Mouse (Mus musculus) intestine, embryonic 16.5 days (tissue): ENCODE measurements around the gene Cfdp1. TPM values are rescaled to one million over a fixed set of nuclear protein-coding genes. Genes with fewer than 3 reads are reported as not detected.

Experiments used
- ATAC-seq: fragments of 200-750 bp; cut with Nextera tagmentation; 2 replicates; pipeline ENCODE4 v1.8.0; 2017; ENCODE audit warnings: moderate TSS enrichment, moderate library complexity
- H3K27ac ChIP-seq: fragments of 300-500 bp; sonication (generic); 2 replicates; pipeline ENCODE4 v1.5.1; 2014; ENCODE audit warnings: mild to moderate bottlenecking, low read length
- H3K27me3 ChIP-seq: fragments of 300-500 bp; sonication (generic); replicated peaks from 2 replicates; pipeline ENCODE4 v1.6.1; 2014; ENCODE audit warnings: low read length, control low read depth, mixed read lengths; ENCODE audit not compliant: control insufficient read depth, insufficient read depth
- H3K36me3 ChIP-seq: fragments of 300-500 bp; sonication (generic); 2 replicates; pipeline ENCODE4 v1.6.1; 2014; ENCODE audit warnings: low read length, control low read depth; ENCODE audit not compliant: control insufficient read depth, insufficient read depth
- H3K4me1 ChIP-seq: fragments of 300-500 bp; sonication (generic); 2 replicates; pipeline ENCODE4 v1.6.1; 2014; ENCODE audit warnings: low read length, control low read depth, mixed read lengths; ENCODE audit not compliant: control insufficient read depth, insufficient read depth
- H3K4me2 ChIP-seq: fragments of 300-500 bp; sonication (generic); 2 replicates; pipeline ENCODE4 v1.6.1; 2014; ENCODE audit warnings: low read depth, low read length, control low read depth
- H3K4me3 ChIP-seq: fragments of 300-500 bp; sonication (generic); 2 replicates; pipeline ENCODE4 v1.5.1; 2014; ENCODE audit warnings: mild to moderate bottlenecking, low read length
- H3K9ac ChIP-seq: fragments of 300-500 bp; sonication (generic); 2 replicates; pipeline ENCODE4 v1.6.1; 2014; ENCODE audit warnings: low read depth, low read length
- H3K9me3 ChIP-seq: fragments of 300-500 bp; sonication (generic); 2 replicates; pipeline ENCODE4 v1.6.1; 2016; ENCODE audit warnings: low read length, control low read depth; ENCODE audit not compliant: control insufficient read depth
- WGBS: fragments of 180-500 bp; shearing (Covaris S2); extraction: QIAGEN DNeasy Blood & Tissue Kit; methylation state at CpG from one replicate; pipeline ENCODE4 v1.1.7; 2014; 5-methylcytosine and 5-hydroxymethylcytosine counted together
- polyA plus RNA-seq: library from polyadenylated mRNA; unstranded; fragments of >200 nt; fragmentation: Nextera tagmentation; extraction: Ambion mirVana; gene quantifications from 2 replicates; pipeline ENCODE4 v1.2.1, GENCODE M21; 2015

Cfdp1 gene
- polyA plus RNA-seq, 1 experiment from 2014 or later = 179 TPM

GRCm38 (mm10) chr8:111743101-111743791, 110.8 kb downstream of the Cfdp1 start:
- Histone ChIP-seq H3K9me3 (no peaks in the 10 kb centered on the region), H3K36me3 (no peaks in the 10 kb centered on the region), H3K27me3 (no peaks in the 10 kb centered on the region), H3K4me1 (peaks cover 76% of the 10 kb centered on the region), H3K9ac (peak overlapping the region; percentile 97), H3K4me3 (peak overlapping the region; percentile 89), H3K27ac (peak overlapping the region; percentile 82), H3K4me2 (peak overlapping the region; percentile 85)
- ATAC-seq = no peak
- under 1% methylated on average over 43 of the region's 44 CpGs for WGBS

- WGBS = 22% methylated on average over 11 of the region's 11 CpGs
- peaks cover 76% of the 10 kb centered on the region for H3K4me1 ChIP-seq
- no peaks in the 10 kb centered on the region for H3K27me3 ChIP-seq
Measured at GRCm38 (mm10) chr8:111742261-111743037, 111.6 kb downstream of the Cfdp1 start.

GRCm38 (mm10) chr8:111741556-111741955, 112.5 kb downstream of the Cfdp1 start:
- Histone ChIP-seq H3K9ac (peak overlapping the region; percentile 97), H3K27ac (peak overlapping the region; percentile 82), H3K4me2 (peak overlapping the region; percentile 85), H3K36me3 (no peaks in the 10 kb centered on the region), H3K4me3 (peak overlapping the region; percentile 89), H3K9me3 (no peaks in the 10 kb centered on the region), H3K27me3 (no peaks in the 10 kb centered on the region), H3K4me1 (peaks cover 78% of the 10 kb centered on the region)
- ATAC-seq = no peak
- 69% methylated on average over 6 of the region's 6 CpGs for WGBS

More at GRCm38 (mm10) chr8:111742261-111743037, 111.6 kb downstream of the Cfdp1 start:
- H3K27ac ChIP-seq = peak overlapping the region; percentile 82
- no peak for ATAC-seq
- peak overlapping the region; percentile 85 for H3K4me2 ChIP-seq
- H3K4me3 ChIP-seq = peak overlapping the region; percentile 89
- H3K9me3 ChIP-seq = no peaks in the 10 kb centered on the region
- H3K9ac ChIP-seq = peak overlapping the region; percentile 97
- no peaks in the 10 kb centered on the region for H3K36me3 ChIP-seq

- Histone ChIP-seq H3K27ac (peak overlapping the region; percentile 75), H3K4me1 (peaks cover 78% of the 10 kb centered on the region), H3K4me3 (no peak overlapping the region), H3K9me3 (no peaks in the 10 kb centered on the region), H3K27me3 (no peaks in the 10 kb centered on the region), H3K9ac (0 out of 2 replicates have a peak overlapping the region, but pooled peaks have one; percentile 38), H3K4me2 (peak overlapping the region; percentile 30; the same call in 1 of the 2 replicates), H3K36me3 (no peaks in the 10 kb centered on the region)
- ATAC-seq = no peak
- 78% methylated on average over 8 of the region's 8 CpGs for WGBS
Measured at GRCm38 (mm10) chr8:111740994-111741393, 113.1 kb downstream of the Cfdp1 start.

GRCm38 (mm10) chr8:111740301-111740711, 113.8 kb downstream of the Cfdp1 start:
- Histone ChIP-seq H3K9ac (peak overlapping the region; percentile 38; the same call in 1 of the 2 replicates), H3K36me3 (no peaks in the 10 kb centered on the region)

GRCm38 (mm10) chr8:111739604-111740003, 114.5 kb downstream of the Cfdp1 start:
- peak; percentile 21; the same call in 1 of the 2 replicates for ATAC-seq
- no peaks in the 10 kb centered on the region for H3K36me3 ChIP-seq
- WGBS = 46% methylated on average over 7 of the region's 7 CpGs
- peak overlapping the region; percentile 30 for H3K4me2 ChIP-seq
- H3K4me1 ChIP-seq = peaks cover 79% of the 10 kb centered on the region
- H3K9me3 ChIP-seq = no peaks in the 10 kb centered on the region
- H3K27ac ChIP-seq = peak overlapping the region; percentile 64
- peak overlapping the region; percentile 31; the same call in 1 of the 2 replicates for H3K9ac ChIP-seq
- no peak overlapping the region for H3K4me3 ChIP-seq
- H3K27me3 ChIP-seq = no peaks in the 10 kb centered on the region

More at GRCm38 (mm10) chr8:111740301-111740711, 113.8 kb downstream of the Cfdp1 start:
- Histone ChIP-seq H3K27me3 (no peaks in the 10 kb centered on the region), H3K27ac (peak overlapping the region; percentile 75), H3K9me3 (no peaks in the 10 kb centered on the region), H3K4me1 (peaks cover 79% of the 10 kb centered on the region), H3K4me3 (0 out of 2 replicates have a peak overlapping the region, but pooled peaks have one; percentile 4), H3K4me2 (peak overlapping the region; percentile 30)
- 53% methylated on average over 7 of the region's 7 CpGs for WGBS
- peak; percentile 39 for ATAC-seq

- Histone ChIP-seq H3K27ac (no peak overlapping the region), H3K4me3 (no peak overlapping the region), H3K9me3 (no peaks in the 10 kb centered on the region), H3K4me1 (peaks cover 79% of the 10 kb centered on the region), H3K27me3 (no peaks in the 10 kb centered on the region), H3K36me3 (no peaks in the 10 kb centered on the region), H3K9ac (0 out of 2 replicates have a peak overlapping the region, but pooled peaks have one; percentile 31), H3K4me2 (no peak overlapping the region)
- no peak for ATAC-seq
- 65% methylated on average over 6 of the region's 6 CpGs for WGBS
Measured at GRCm38 (mm10) chr8:111738867-111739266, 115.2 kb downstream of the Cfdp1 start.

GRCm38 (mm10) chr8:111736321-111736720, 117.8 kb downstream of the Cfdp1 start:
- Histone ChIP-seq H3K27ac (peak overlapping the region; percentile 66), H3K4me2 (no peak overlapping the region), H3K9me3 (no peaks in the 10 kb centered on the region), H3K4me3 (no peak overlapping the region), H3K27me3 (no peaks in the 10 kb centered on the region), H3K36me3 (no peaks in the 10 kb centered on the region), H3K4me1 (peaks cover 80% of the 10 kb centered on the region), H3K9ac (peak overlapping the region; percentile 43)
- WGBS = 36% methylated on average over 7 of the region's 7 CpGs
- no peak for ATAC-seq

GRCm38 (mm10) chr8:111735791-111736190, 118.3 kb downstream of the Cfdp1 start:
- no peak overlapping the region for H3K4me3 ChIP-seq
- no peaks in the 10 kb centered on the region for H3K9me3 ChIP-seq
- H3K4me2 ChIP-seq = no peak overlapping the region
- no peaks in the 10 kb centered on the region for H3K36me3 ChIP-seq
- no peak for ATAC-seq
- WGBS = 71% methylated on average over 4 of the region's 4 CpGs
- peaks cover 80% of the 10 kb centered on the region for H3K4me1 ChIP-seq
- no peaks in the 10 kb centered on the region for H3K27me3 ChIP-seq
- peak overlapping the region; percentile 66 for H3K27ac ChIP-seq
- H3K9ac ChIP-seq = peak overlapping the region; percentile 43; the same call in 1 of the 2 replicates
